Mouse (Mus musculus): ENCODE data around the gene Hoxd10. TPM values are rescaled to one million over a fixed set of nuclear protein-coding genes. Genes with fewer than 3 reads are reported as not detected.

The Hoxd10 gene
- total and polyA plus RNA-seq, 3 experiments, result not detected

- no peak for DNase-seq (ENCODE audit: extremely low read depth)
- Histone ChIP-seq H3K36me3 (replicated peaks in 1 of 2; ENCODE audit: control insufficient read depth in 1 of 2, insufficient read depth in 1 of 2, low read length in 1 of 2) (no peaks in the 10 kb centered on the region), H3K4me2 (ENCODE audit: insufficient read depth, low read depth, poor library complexity, severe bottlenecking) (no peak overlapping the region), H3K9ac (ENCODE audit: insufficient read depth, low read depth) (no peak overlapping the region), H3K4me3 (replicated peaks in 1 of 3; ENCODE audit: low read depth in 2 of 3, low read length in 2 of 3, poor library complexity in 1 of 3) (no peak overlapping the region), H3K79me2 (replicated peaks; ENCODE audit: control insufficient read depth, extremely low read depth, insufficient read depth, poor library complexity, severe bottlenecking) (no peaks in the 10 kb centered on the region), H3K4me1 (ENCODE audit: control insufficient read depth in 1 of 2, insufficient read depth in 2 of 2) (no peaks in the 10 kb centered on the region), H3K27ac (ENCODE audit: insufficient read depth, low read depth) (no peak overlapping the region), H3K27me3 (replicated peaks) (no peaks in the 10 kb centered on the region), H3K9me3 (replicated peaks; ENCODE audit: low read length) (peaks cover 29% of the 10 kb centered on the region)
- no peak for TF ChIP-seq CHD2 (IDR thresholded peaks at IDR 0.05; ENCODE audit: low read length)
- TF ChIP-seq CTCF (conservative IDR thresholded peaks at IDR 0.05 in 1 of 2, IDR thresholded peaks at IDR 0.05 in 1 of 2; ENCODE audit: low read depth in 2 of 2, low read length in 2 of 2), result no peak
- no peak for TF ChIP-seq MEF2A (IDR thresholded peaks at IDR 0.05; ENCODE audit: borderline replicate concordance, low read depth, low read length)
- TF ChIP-seq USF1 (IDR thresholded peaks at IDR 0.05; ENCODE audit: low read depth, low read length), result no peak
- no peak for TF ChIP-seq PAX5 (IDR thresholded peaks at IDR 0.05; ENCODE audit: low read length)
- no peak for TF ChIP-seq RCOR1 (conservative IDR thresholded peaks at IDR 0.05; ENCODE audit: low read depth, low read length)
- TF ChIP-seq GABPA (IDR thresholded peaks at IDR 0.05; ENCODE audit: insufficient replicate concordance, low read depth, low read length), result no peak
- no peak for TF ChIP-seq MXI1 (IDR thresholded peaks at IDR 0.05; ENCODE audit: low read depth, low read length)
- no peak for TF ChIP-seq SIN3A (IDR thresholded peaks at IDR 0.05; ENCODE audit: low read length)
- dilution Hi-C loops (cut with MboI; ENCODE audit: extremely low pct_ligation_motif_present, extremely low pct_unique_long_range_greater_than_20kb, low sequenced_read_pairs) (no loop called here), in situ Hi-C loops (cut with MboI; ENCODE audit: low pct_ligation_motif_present, low pct_unique_long_range_greater_than_20kb, low sequenced_read_pairs) (loop anchor here (25.0 kb wide), 1 partner anchor 628 kb away; no protein-coding TSS in a partner anchor)
These were observed 7.6 kb upstream of the Hoxd10 start for GRCm38 (mm10) chr2:74684106-74684505.

- Histone ChIP-seq H3K4me1 (ENCODE audit: control insufficient read depth in 1 of 2, insufficient read depth in 2 of 2) (no peaks in the 10 kb centered on the region), H3K4me3 (replicated peaks in 1 of 3; ENCODE audit: low read depth in 2 of 3, low read length in 2 of 3, poor library complexity in 1 of 3) (no peak overlapping the region), H3K4me2 (ENCODE audit: insufficient read depth, low read depth, poor library complexity, severe bottlenecking) (no peak overlapping the region), H3K9ac (ENCODE audit: insufficient read depth, low read depth) (no peak overlapping the region), H3K9me3 (replicated peaks; ENCODE audit: low read length) (peaks cover 24% of the 10 kb centered on the region), H3K79me2 (replicated peaks; ENCODE audit: control insufficient read depth, extremely low read depth, insufficient read depth, poor library complexity, severe bottlenecking) (no peaks in the 10 kb centered on the region), H3K36me3 (replicated peaks in 1 of 2; ENCODE audit: control insufficient read depth in 1 of 2, insufficient read depth in 1 of 2, low read length in 1 of 2) (no peaks in the 10 kb centered on the region), H3K27ac (ENCODE audit: insufficient read depth, low read depth) (no peak overlapping the region), H3K27me3 (replicated peaks) (no peaks in the 10 kb centered on the region)
- TF ChIP-seq TBP (conservative IDR thresholded peaks at IDR 0.05; ENCODE audit: low read depth, low read length) (no peak), MAX (IDR thresholded peaks at IDR 0.05; ENCODE audit: low read length) (no peak), MXI1 (IDR thresholded peaks at IDR 0.05; ENCODE audit: low read depth, low read length) (no peak), EP300 (IDR thresholded peaks at IDR 0.05; ENCODE audit: low read length) (no peak), TCF12 (IDR thresholded peaks at IDR 0.05; ENCODE audit: low read depth, low read length) (no peak)
- dilution Hi-C loops (cut with MboI; ENCODE audit: extremely low pct_ligation_motif_present, extremely low pct_unique_long_range_greater_than_20kb, low sequenced_read_pairs) (no loop called here), in situ Hi-C loops (cut with MboI; ENCODE audit: low pct_ligation_motif_present, low pct_unique_long_range_greater_than_20kb, low sequenced_read_pairs) (loop anchor here (25.0 kb wide), 1 partner anchor 627 kb away; no protein-coding TSS in a partner anchor)
- DNase-seq (ENCODE audit: extremely low read depth), result no peak
These were observed 6.6 kb upstream of the Hoxd10 start for GRCm38 (mm10) chr2:74685059-74685603.
